Mouse (Mus musculus): ENCODE results near the gene C1s1. TPM values are rescaled to one million over a fixed set of nuclear protein-coding genes. Genes with fewer than 3 reads are reported as not detected.

Gene C1s1
- 25.9 and 28.2 TPM in 2 replicates for polyA plus RNA-seq (2012; rRNA removed)

GRCm38 (mm10) chr6:124542284-124542683 lies at the start of gene C1s1:
Gene C1s1, minus strand, starts transcription at chr6:124542359.

GRCm38 (mm10) chr6:124570026-124570425 lies 27.9 kb upstream of the C1s1 start, which contains the start of gene C1rb:
Gene C1rb, plus strand, starts transcription at chr6:124570294.

GRCm38 (mm10) chr6:124512355-124512836 lies 29.8 kb downstream of the C1s1 start, which contains the start of gene C1ra:
Gene C1ra, plus strand, starts transcription at chr6:124512405.

GRCm38 (mm10) chr6:124492842-124493561 lies 49.2 kb downstream of the C1s1 start, which contains the start of gene C1rl:
Gene C1rl, plus strand, starts transcription at chr6:124493113.

Other genes starting within 250 kb of the C1s1 start
- 0.87 and 0.89 TPM in 2 replicates for gene Cd163, start 237.7 kb downstream of the C1s1 start, polyA plus RNA-seq (2012; rRNA removed)
- gene Pex5, start 127.3 kb downstream of the C1s1 start, polyA plus RNA-seq (2012; rRNA removed): 29.9 and 31.3 TPM in 2 replicates
- gene Clstn3, start 77.6 kb downstream of the C1s1 start, polyA plus RNA-seq (2012; rRNA removed): 1.5 and 1.6 TPM in 2 replicates
- gene C1rl, start 49.2 kb downstream of the C1s1 start, polyA plus RNA-seq (2012; rRNA removed): 0.87 and 1.7 TPM in 2 replicates
- 16.3 and 21.3 TPM in 2 replicates for gene C1ra, start 30.0 kb downstream of the C1s1 start, polyA plus RNA-seq (2012; rRNA removed)
- not detected in 2 replicates for gene C1rb, start 27.9 kb upstream of the C1s1 start, polyA plus RNA-seq (2012; rRNA removed)
- not detected in 2 replicates for gene C1s2, start 93.7 kb upstream of the C1s1 start, polyA plus RNA-seq (2012; rRNA removed)
- 102 and 141 TPM in 2 replicates for gene Lpcat3, start 120.7 kb upstream of the C1s1 start, polyA plus RNA-seq (2012; rRNA removed)
- 36.9 and 39.0 TPM in 2 replicates for gene Emg1, start 169.8 kb upstream of the C1s1 start, polyA plus RNA-seq (2012; rRNA removed)
- 151 and 193 TPM in 2 replicates for gene Phb2, start 170.0 kb upstream of the C1s1 start, polyA plus RNA-seq (2012; rRNA removed)
- gene Ptpn6, start 196.4 kb upstream of the C1s1 start, polyA plus RNA-seq (2012; rRNA removed): 22.8 and 27.5 TPM in 2 replicates
- 180 and 222 TPM in 2 replicates for gene Grcc10, start 199.0 kb upstream of the C1s1 start, polyA plus RNA-seq (2012; rRNA removed)
- not detected in 2 replicates for gene Gm45234, start 213.7 kb upstream of the C1s1 start, polyA plus RNA-seq (2012; rRNA removed)
- 52.2 and 59.6 TPM in 2 replicates for gene Atn1, start 214.2 kb upstream of the C1s1 start, polyA plus RNA-seq (2012; rRNA removed)
- 8.6 and 8.8 TPM in 2 replicates for gene Eno2, start 227.3 kb upstream of the C1s1 start, polyA plus RNA-seq (2012; rRNA removed)
- gene Lrrc23, start 237.4 kb upstream of the C1s1 start, polyA plus RNA-seq (2012; rRNA removed): 0.40 and 0.79 TPM in 2 replicates

Data from colon, adult 2 months (tissue).